Mouse (Mus musculus) heart, postnatal 25 days (tissue): ENCODE results near the gene Gm20388. TPM values are rescaled to one million over a fixed set of nuclear protein-coding genes. Genes with fewer than 3 reads are reported as not detected.
"Not testable (repeated sequence)": the region's sequence is repeated elsewhere in the genome, so short reads cannot be mapped to it uniquely, and the experiment has no call there.

Experiments
- DNase-seq: peaks from one replicate; pipeline ENCODE4 v3.0.0; 2022; ENCODE audit warnings: low spot score
- intact Hi-C: fragments of 180-260 bp; cut with DNase I; formaldehyde crosslinking; loops from one replicate; pipeline ENCODE4 v1.15.1; 2025
- total RNA-seq, 2 experiments: library from RNA; stranded (reverse); gene quantifications; 2 replicates each; pipeline ENCODE4 v1.2.3; 2021

The Gm20388 gene
- total RNA-seq, 2 experiments from 2014 or later, result 2.7 TPM; not detected in 1

GRCm38 (mm10) chr8:123213118-123213772 is 3302.6 kb downstream of the Gm20388 start:
- intact Hi-C loops, result loop anchor here (5.0 kb wide), 1 partner anchor 39 kb away; the partner anchor contains the start of genes Vps9d1 and Zfp276
- DNase-seq, result no peak

GRCm38 (mm10) chr8:123215430-123215829 is 3304.8 kb downstream of the Gm20388 start:
- intact Hi-C loops, result loop anchor here (5.0 kb wide), 1 partner anchor 77 kb away; no protein-coding TSS in a partner anchor

GRCm38 (mm10) chr8:123220917-123221316 is 3310.3 kb downstream of the Gm20388 start:
- DNase-seq, result no peak
- intact Hi-C loops, result no loop called here

More at GRCm38 (mm10) chr8:123215430-123215829, 3304.8 kb downstream of the Gm20388 start:
- DNase-seq, result no peak

DNA sequence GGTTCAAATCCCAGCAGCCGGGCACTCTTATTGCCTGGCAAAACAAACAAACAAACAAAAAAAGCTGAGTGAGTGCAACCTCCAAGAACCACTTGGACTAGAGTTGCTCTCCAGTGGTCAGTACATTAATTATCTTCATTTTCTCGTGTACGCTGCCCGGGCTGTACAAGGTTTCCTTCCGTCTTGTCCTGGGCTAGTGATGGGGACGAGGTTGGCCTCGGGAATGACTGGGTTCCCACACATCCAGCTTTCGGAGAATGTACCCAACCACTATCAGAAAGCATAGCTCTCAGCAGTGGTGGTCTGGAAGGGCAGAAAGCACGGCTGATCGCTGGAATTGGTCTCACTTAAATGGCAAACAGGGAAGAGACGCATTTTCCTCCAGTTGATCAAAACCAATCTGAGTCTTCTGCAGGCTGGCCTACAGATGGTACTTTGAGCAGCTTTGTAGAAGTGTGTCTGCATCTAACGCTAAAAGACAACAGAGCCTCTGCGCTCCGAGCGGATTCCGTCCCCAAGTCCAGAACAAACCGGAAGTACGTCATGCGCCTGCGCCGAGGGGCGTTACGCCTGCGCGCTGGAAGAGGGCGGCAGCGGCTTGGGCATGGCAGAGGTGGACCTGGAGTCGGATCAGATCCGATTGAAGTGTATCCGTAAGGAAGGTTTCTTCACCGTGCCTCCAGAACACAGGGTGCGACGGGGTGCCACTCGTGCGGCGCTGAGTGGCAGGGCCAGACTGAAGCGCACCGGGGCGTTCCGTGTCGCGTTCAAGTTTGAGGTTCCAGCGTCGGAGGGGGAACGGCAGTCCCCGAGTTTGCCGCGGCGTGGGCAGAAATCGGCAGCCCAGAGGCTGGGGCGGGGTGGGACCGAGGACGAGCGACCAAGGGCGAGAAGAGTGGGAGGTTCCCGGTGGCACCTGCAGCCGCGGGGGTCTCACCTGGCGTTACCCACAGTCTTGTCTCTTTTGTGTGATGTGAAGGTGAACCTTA is 3313.9 kb downstream of the Gm20388 start, which contains the start of gene Cdk10:
Gene Cdk10, plus strand, starts transcription at position 565 of the 989 bp plus-strand sequence.
- DNase-seq, result peak; percentile 88
- intact Hi-C loops, result no loop called here

- intact Hi-C loops, result no loop called here
- no peak for DNase-seq
Measured at GRCm38 (mm10) chr8:123228416-123228815, 3317.8 kb downstream of the Gm20388 start.

DNA sequence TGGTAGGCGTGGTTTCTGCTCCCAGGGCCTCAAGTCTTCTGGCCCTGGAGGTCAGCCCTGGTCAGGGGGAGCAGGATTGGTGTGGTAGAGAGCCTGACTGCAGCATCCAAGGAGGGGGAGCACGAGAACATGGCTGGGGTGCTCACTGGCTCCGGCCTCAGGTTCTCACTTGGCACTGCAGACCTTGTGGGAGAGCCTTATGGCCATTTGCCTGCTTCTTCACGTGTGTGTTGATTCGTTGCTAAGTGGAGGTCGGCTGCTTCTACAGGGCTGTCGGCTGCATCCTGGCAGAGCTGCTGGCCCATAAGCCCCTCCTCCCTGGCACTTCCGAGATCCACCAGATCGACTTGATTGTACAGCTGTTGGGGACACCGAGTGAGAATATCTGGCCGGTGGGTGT is 3319.7 kb downstream of the Gm20388 start:
- DNase-seq, intact Hi-C loops: not testable (repeated sequence)

DNA sequence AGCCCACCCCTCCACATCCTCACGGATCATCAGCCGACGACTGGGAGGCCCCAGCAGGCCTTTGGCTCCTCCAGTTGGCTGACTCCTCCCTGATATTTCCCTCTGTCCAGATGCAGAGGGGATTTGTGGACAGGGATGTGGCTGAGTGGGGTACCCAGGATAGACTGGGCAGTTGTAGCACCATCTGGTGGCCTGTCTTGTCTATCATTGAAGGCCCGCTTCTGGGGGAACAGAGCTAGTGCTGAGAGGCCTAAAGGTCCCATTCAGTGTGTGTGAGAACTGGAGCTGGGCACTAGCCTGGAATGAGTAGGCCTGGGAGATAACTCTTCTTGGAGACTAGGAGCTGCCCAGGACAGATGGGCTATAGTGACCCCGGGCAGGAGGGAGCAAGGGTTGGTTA is 3321.1 kb downstream of the Gm20388 start:
- intact Hi-C loops, result no loop called here
- DNase-seq, result no peak

- intact Hi-C loops, result no loop called here
Measured at GRCm38 (mm10) chr8:123232553-123232952, 3321.9 kb downstream of the Gm20388 start.

DNA sequence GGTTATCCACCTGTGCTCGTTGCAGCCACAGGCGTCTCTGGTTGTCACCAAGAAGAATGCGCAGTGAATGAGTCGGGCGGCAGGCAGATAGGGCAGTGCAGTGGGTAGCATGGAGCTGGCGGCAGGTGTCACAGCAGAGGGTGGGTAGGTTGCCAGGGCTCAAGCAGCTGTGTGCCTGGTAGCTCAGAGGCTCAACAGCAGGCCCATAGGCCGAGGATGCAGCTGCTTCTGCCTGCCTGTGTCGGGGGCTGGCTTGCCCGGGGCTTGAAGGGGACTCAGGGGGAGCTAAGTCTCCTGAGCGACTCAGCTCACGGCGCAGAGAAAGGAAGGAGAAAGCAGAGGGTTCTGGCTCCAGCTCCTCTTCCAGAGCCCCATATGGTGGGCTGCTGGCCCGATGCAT is 3322.7 kb downstream of the Gm20388 start:
- DNase-seq, result no peak
- intact Hi-C loops, result no loop called here

More at GRCm38 (mm10) chr8:123232553-123232952, 3321.9 kb downstream of the Gm20388 start:
- DNase-seq, result no peak

DNA sequence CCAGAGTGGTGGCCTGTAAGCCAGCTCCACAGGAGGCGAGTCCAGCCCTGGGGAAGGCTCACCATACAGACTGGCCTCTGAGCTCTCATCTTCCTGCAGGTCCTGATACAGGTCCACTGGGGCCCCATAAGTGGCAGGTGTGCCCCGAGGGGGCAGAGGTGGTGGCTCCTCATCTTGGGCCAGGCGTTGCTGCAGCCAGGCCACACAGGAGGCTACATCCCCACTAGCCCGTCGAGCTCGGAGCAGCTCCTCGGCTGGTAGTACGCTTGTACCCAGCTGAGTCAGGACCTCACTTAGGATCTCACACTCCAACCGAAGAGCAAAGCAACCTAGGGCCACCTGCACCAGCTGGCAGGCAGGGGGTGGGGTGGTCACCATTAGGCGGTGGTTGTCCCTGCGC is 3323.1 kb downstream of the Gm20388 start:
- intact Hi-C loops, result no loop called here

GRCm38 (mm10) chr8:123234918-123235519 is 3324.4 kb downstream of the Gm20388 start:
- intact Hi-C loops, result no loop called here
- no peak for DNase-seq

More for the DNA sequence above, 3323.1 kb downstream of the Gm20388 start:
- DNase-seq, result no peak

DNA sequence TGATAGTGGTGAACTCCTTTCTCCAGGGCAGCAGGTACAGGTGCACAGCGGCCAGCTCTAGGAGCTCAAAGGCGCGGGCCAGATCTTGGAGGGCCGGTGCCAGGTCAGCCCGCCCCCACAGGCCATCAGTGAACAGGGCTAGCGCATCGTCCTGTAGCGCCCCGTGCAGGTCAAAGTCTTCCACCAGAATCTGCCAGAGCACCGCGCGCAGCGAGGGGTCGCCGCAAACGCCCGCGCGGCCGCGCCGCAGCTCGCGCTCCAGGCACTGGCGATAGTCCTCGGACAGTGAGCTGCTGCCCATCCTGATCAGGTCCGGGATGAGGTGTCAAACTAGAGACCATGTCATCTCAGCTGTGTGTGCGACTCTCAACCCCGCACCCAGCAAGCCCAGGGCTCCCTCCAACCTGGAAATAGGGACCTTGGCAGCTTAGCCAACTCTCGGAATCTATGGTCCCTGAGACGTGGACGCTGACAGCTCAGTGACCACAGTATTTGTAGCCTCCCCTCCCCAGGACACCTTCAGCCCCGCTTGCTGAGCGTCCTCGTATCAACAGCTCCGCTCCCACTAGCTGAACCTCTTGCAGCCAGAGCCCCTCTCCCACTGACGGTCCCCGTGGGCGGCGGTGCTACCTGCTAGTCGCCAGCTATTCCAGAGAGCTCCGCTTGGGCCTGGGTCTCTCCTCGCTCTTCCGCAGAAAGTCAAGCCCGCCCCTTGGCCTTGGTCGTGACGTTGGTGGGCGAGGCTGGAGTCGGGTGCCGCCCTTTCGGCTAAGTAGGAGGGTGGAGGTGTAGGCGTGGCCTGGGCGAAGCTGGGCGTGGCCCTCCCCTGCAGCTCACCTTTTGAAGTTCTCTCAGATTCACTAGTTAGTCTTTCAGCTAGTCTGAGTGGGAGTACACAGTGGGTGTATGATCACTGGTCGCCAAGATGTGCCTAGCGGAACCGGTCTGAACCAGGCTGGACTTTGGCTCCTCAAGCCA is 3325.2 kb downstream of the Gm20388 start, which contains the start of gene Spata2l:
Gene Spata2l, minus strand, starts transcription at position 714 of the 978 bp plus-strand sequence.
- DNase-seq, result peak; percentile 66
- intact Hi-C loops, result no loop called here

- intact Hi-C loops, result no loop called here
- DNase-seq, result no peak
Measured at GRCm38 (mm10) chr8:123239398-123239797, 3328.8 kb downstream of the Gm20388 start.

DNA sequence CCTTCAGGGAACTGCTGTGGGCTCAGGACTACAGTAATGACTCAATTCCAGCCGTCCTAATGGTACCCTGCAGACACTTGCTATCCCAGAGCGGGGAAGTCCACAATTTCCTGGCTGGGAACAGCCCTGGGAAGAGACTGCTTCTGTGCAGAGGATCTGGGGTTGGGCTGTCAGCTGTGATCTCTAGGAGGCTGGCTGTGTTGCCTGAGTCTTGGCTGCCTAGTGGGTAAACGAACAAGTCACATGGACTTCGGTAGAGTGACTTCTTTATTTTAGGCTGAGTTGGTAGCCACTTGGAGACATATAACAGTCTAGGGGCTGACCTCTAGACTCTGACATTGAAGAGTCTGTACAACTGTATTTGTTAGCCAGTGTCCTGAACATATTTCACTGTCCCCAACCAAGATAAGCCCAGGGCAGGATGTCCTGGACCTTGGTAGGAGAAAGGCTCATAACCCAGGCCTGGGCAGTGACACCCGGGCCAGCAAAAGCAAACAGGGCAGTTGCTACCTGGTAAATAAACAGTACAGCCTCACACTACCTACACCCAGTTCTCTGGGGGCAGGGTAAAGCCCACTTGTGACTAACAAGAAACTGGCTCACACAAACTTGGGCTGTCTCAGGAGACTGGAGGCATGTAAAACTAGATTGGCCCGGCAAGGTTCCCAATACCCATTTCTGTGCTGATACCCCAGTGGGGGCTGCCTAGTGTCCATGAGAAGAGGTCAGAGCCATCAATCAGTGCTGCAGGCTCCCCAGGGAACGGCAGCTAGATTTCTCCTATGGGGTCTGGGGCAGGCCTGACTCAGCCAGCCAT is 3331.7 kb downstream of the Gm20388 start:
- no peak for DNase-seq
- intact Hi-C loops, result no loop called here

DNA sequence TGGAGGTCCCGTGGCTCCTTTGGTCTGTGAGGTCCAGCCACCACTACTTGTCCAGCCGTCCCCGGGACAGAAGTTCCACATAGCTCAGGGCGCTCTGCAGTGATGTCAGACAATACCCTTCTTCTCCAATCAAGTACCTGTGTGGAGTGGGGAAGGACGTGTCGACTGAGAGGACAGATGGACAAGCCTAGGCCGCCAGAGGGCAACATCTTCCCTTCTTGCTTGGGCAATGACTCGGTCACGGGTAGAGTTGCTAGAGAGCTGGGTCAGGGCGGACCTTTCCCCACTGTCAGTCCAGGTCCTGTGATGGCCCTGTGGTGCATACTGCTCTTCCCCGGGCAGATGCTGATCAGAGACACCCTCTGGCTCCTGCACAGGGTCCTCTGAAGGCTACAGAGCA is 3332.4 kb downstream of the Gm20388 start:
- DNase-seq, result no peak
- intact Hi-C loops, result no loop called here

- intact Hi-C loops, result no loop called here
Measured at GRCm38 (mm10) chr8:123244382-123244781, 3333.7 kb downstream of the Gm20388 start.

GRCm38 (mm10) chr8:123245543-123245942 is 3334.9 kb downstream of the Gm20388 start:
- intact Hi-C loops, result no loop called here
- DNase-seq, result no peak

More at GRCm38 (mm10) chr8:123244382-123244781, 3333.7 kb downstream of the Gm20388 start:
- DNase-seq, result no peak

GRCm38 (mm10) chr8:123247748-123248147 is 3337.1 kb downstream of the Gm20388 start:
- DNase-seq, result no peak
- intact Hi-C loops, result no loop called here
